30 mouse cellular contexts compared by ENCODE assay signal in the genomic region with DNA sequence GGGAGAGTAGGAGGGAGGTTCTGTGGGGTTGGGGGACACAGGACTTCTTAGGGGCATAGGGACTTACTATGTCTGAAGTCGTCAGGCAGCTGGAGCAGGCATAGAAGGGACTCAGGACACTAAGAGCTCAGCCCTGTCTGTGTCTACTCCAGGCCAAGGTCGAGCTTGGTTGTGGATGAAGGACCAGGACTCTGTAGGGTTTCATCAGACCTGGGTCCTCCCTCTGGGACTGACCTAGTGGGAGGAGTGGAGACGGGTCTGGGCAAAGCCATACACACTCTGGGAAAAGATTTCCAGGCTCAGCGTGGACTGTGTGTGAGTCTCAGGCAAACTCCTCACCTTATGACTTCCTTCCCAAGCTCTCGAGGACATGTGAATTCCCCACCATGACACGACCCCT. TPM values are rescaled to one million over a fixed set of nuclear protein-coding genes. Genes with fewer than 3 reads are reported as not detected.
DNase-seq lines count a peak whose midpoint lies in the region.
"Had no signal": no experiment of that assay in that cellular context is flagged by ENCODE, and none has a peak within 500 bp of the region (broad histone marks: within the 10 kb centered on the region; RNA-seq: fewer than 3 reads in every experiment).

No protein-coding gene starts in this region.

- H3K4me1 ChIP-seq in brown adipose tissue, adult 24 weeks (ENCODE audit: control insufficient read depth, insufficient read depth, insufficient read length, low read length) = peaks cover 2% of the 10 kb centered on the region; the same call in 1 of the 2 replicates

- DNase-seq in adrenal gland, adult 2 months = peak; percentile 76
- no peak for DNase-seq in adrenal gland, adult 18-20 months (ENCODE audit: low spot score in 2 of 2)
- peak; percentile 89 for DNase-seq in heart, adult 11 months
- no peak for DNase-seq in heart, postnatal 10 days
- peak; percentile 50 for DNase-seq in adipocyte (ENCODE audit: low spot score)
- DNase-seq in layer of hippocampus, adult 9-10 months (ENCODE audit: low spot score) = no peak
- DNase-seq: cerebellum, adult 18-20 months; cerebellum, adult 9-10 months; cerebellum, postnatal 14 days; forebrain, postnatal 0 days; gastrocnemius, adult 2 months; gastrocnemius, postnatal 14 days; heart, adult 18-20 months; heart, postnatal 14 days; heart, postnatal 4 days had no signal

- H3K4me3 ChIP-seq in brown adipose tissue, adult 24 weeks (ENCODE audit: insufficient read depth, low read depth, low read length) = no peak overlapping the region
- H3K4me3 ChIP-seq: embryonic facial prominence, embryonic 12.5 days; embryonic facial prominence, embryonic 15.5 days; gastrocnemius, adult 2 months; heart, embryonic 12.5 days; heart, embryonic 15.5 days had no signal

- intact Hi-C loops in heart, postnatal 10 days (cut with DNase I) = no loop called here

- H3K27ac ChIP-seq in brown adipose tissue, adult 24 weeks (replicated peaks; ENCODE audit: low read depth, low read length) = peak overlapping the region; percentile 38; the same call in 1 of the 2 replicates
- H3K27ac ChIP-seq: embryonic facial prominence, embryonic 12.5 days; embryonic facial prominence, embryonic 15.5 days; gastrocnemius, adult 2 months; heart, embryonic 15.5 days; hindbrain, embryonic 14.5 days; hindbrain, postnatal 0 days had no signal

RNA-seq across cellular contexts. Expression of a gene that starts 2.9 kb away (rescaled TPM):
- 100 to 1,000 TPM in 1 of 2 experiments, 10 to 100 TPM in 1; 77.6 to 145 TPM for total RNA-seq in adrenal gland, adult 2 months (2021)
- polyA plus RNA-seq in adrenal gland, adult 2 months (2012; rRNA removed) = 221 and 280 TPM in 2 replicates
- 100 to 1,000 TPM in 1 of 2 experiments, 10 to 100 TPM in 1; 65.2 to 141 TPM for total RNA-seq in adrenal gland, adult 18-20 months (2021)
- total RNA-seq in heart, postnatal 10 days (2021) = 10 to 100 TPM; 15.6 to 15.7 TPM
- 72.9 and 74.8 TPM in 2 replicates for polyA plus RNA-seq in brown adipose tissue, adult 24 weeks (2012; ENCODE audit: insufficient read depth, insufficient read length, missing spikeins)

RNA-seq across cellular contexts. Expression of a gene that starts 16.8 kb away (rescaled TPM):
- under 1 TPM in 1 of 2 experiments, not detected in 1; 0.09 TPM for total RNA-seq in adrenal gland, adult 2 months (2021)
- polyA plus RNA-seq in adrenal gland, adult 2 months (2012; rRNA removed) = 0.03 and 0.10 TPM in 2 replicates
- total RNA-seq in adrenal gland, adult 18-20 months (2021) = not detected
- not detected for total RNA-seq in heart, postnatal 10 days (2021)
- not detected in 2 replicates for polyA plus RNA-seq in brown adipose tissue, adult 24 weeks (2012; ENCODE audit: insufficient read depth, insufficient read length, missing spikeins)
- total RNA-seq: forebrain, postnatal 0 days; gastrocnemius, adult 2 months; gastrocnemius, postnatal 14 days; gastrocnemius, postnatal 4 days; heart, adult 18-20 months; heart, postnatal 14 days; heart, postnatal 4 days; hindbrain, postnatal 0 days had no signal
- polyA plus RNA-seq: activated CD4-positive, CD25-positive, alpha-beta regulatory T cell, adult 4 months; brain, embryonic 14.5 days; embryonic facial prominence, embryonic 12.5 days; embryonic facial prominence, embryonic 15.5 days; forebrain, embryonic 11.5 days; forebrain, embryonic 14.5 days; forebrain, postnatal 0 days; heart, embryonic 12.5 days; heart, embryonic 15.5 days; hindbrain, embryonic 11.5 days; hindbrain, embryonic 14.5 days; hindbrain, postnatal 0 days; inflammation-experienced regulatory T-cells, adult 6 months; intestine, embryonic 16.5 days had no signal

RNA-seq across cellular contexts. Expression of a gene that starts 33.6 kb away (rescaled TPM):
- total RNA-seq in adrenal gland, adult 2 months (2021) = not detected
- 0.03 TPM in 1 of 2 replicates, not detected in the other for polyA plus RNA-seq in adrenal gland, adult 2 months (2012; rRNA removed)
- not detected for total RNA-seq in adrenal gland, adult 18-20 months (2021)
- not detected for total RNA-seq in heart, postnatal 10 days (2021)
- polyA plus RNA-seq in brown adipose tissue, adult 24 weeks (2012; ENCODE audit: insufficient read depth, insufficient read length, missing spikeins) = not detected in 2 replicates
- total RNA-seq: gastrocnemius, adult 2 months; gastrocnemius, postnatal 14 days; gastrocnemius, postnatal 4 days; heart, adult 18-20 months; heart, postnatal 14 days; heart, postnatal 4 days; hindbrain, postnatal 0 days had no signal
- polyA plus RNA-seq: activated CD4-positive, CD25-positive, alpha-beta regulatory T cell, adult 4 months; embryonic facial prominence, embryonic 12.5 days; forebrain, embryonic 11.5 days; forebrain, embryonic 14.5 days; forebrain, postnatal 0 days; heart, embryonic 15.5 days; hindbrain, embryonic 11.5 days; hindbrain, embryonic 14.5 days; hindbrain, postnatal 0 days; inflammation-experienced regulatory T-cells, adult 6 months; intestine, embryonic 16.5 days had no signal

Comparison
In these comparisons a context has a peak if more than half of its experiments do, and no peak if none do; other contexts are left out.
1. DNase-seq: peak in adrenal gland, adult 2 months (single experiment), heart, adult 11 months (single experiment) and adipocyte (single experiment); none in adrenal gland, adult 18-20 months (0 of 2), heart, postnatal 10 days (0 of 2) and layer of hippocampus, adult 9-10 months (single experiment).